In genomic region chr19:43927057-43927456, GRCm38 (mm10) we compare ENCODE assay signal across 11 mouse cellular contexts. TPM values are rescaled to one million over a fixed set of nuclear protein-coding genes. Genes with fewer than 3 reads are reported as not detected.
DNase-seq lines count a peak whose midpoint lies in the region; ATAC-seq lines count a peak whose summit lies in the region.
"Had no signal": no experiment of that assay in that cellular context is flagged by ENCODE, and none has a peak within 500 bp of the region (broad histone marks: within the 10 kb centered on the region; RNA-seq: fewer than 3 reads in every experiment).

No protein-coding gene starts in this region.

- peak; percentile 84 for ATAC-seq in frontal cortex, adult (ENCODE audit: low TSS enrichment)
- no peak for ATAC-seq in monocyte, adult 5-6 weeks (replicated peaks; ENCODE audit: insufficient number of reproducible peaks, low FRiP score, low TSS enrichment, poor library complexity, severe bottlenecking)

- no peak for DNase-seq in frontal cortex, postnatal 10 days (ENCODE audit: low spot score in 2 of 2)
- peak; percentile 86 for DNase-seq in brain, adult 2 months (ENCODE audit: low read depth, low spot score)
- peak; percentile 60 to 65 for DNase-seq in frontal cortex, postnatal 36 days (ENCODE audit: low spot score in 2 of 2)
- DNase-seq in left cerebral cortex, postnatal 4 days = peak; percentile 69
- DNase-seq in ovary, postnatal 36 days (ENCODE audit: low spot score) = no peak
- DNase-seq in kidney, adult 11 months = no peak
- DNase-seq: B cell, adult 2 months; kidney, adult 8-10 months; lung, adult 2 months had no signal

- intact Hi-C loops in left cerebral cortex, postnatal 4 days (cut with DNase I) = no loop called here

RNA-seq across cellular contexts. Expression of gene Dnmbp, which starts 12.9 kb away (rescaled TPM):
- 10 to 100 TPM; 11.3 to 11.4 TPM for total RNA-seq in left cerebral cortex, postnatal 4 days (2021)
- 8.7 to 12.2 TPM (median 9.3 TPM) in 3 replicates for total RNA-seq in monocyte, adult 5-6 weeks (2017)

RNA-seq across cellular contexts. Expression of gene Cpn1, which starts 59.3 kb away (rescaled TPM):
- under 1 TPM in 1 of 2 experiments, not detected in 1; 0.18 TPM for total RNA-seq in left cerebral cortex, postnatal 4 days (2021)
- 1.2 TPM in 1 of 3 replicates, not detected in the others for total RNA-seq in monocyte, adult 5-6 weeks (2017)

Comparison
In these comparisons a context has a peak if more than half of its experiments do, and no peak if none do; other contexts are left out.
1. DNase-seq: peak in brain, adult 2 months (single experiment), frontal cortex, postnatal 36 days (2 of 2) and left cerebral cortex, postnatal 4 days (single experiment); none in frontal cortex, postnatal 10 days (0 of 2), ovary, postnatal 36 days (single experiment) and kidney, adult 11 months (single experiment).